Mouse (Mus musculus) liver, embryonic 14.5 days (tissue): ENCODE results near the gene Fgl2.

Experiments
- CTCF ChIP-seq: IDR thresholded peaks from 2 replicates; pipeline ENCODE4 v1.5.1; 2016; ENCODE audit warnings: antibody characterized with exemption, low read depth, control low read depth
- EP300 ChIP-seq: IDR thresholded peaks from 2 replicates; pipeline ENCODE4 v1.6.1; 2016; ENCODE audit warnings: antibody characterized with exemption, low read depth

GRCm38 (mm10) chr5:21372493-21373179, at the start of gene Fgl2:
- no peak for TF ChIP-seq CTCF
- TF ChIP-seq EP300, result no peak
